Mouse (Mus musculus) adrenal gland, adult (tissue): Measurements from ENCODE around the gene Gm3317.
"Not testable (repeated sequence)": the region's sequence is repeated elsewhere in the genome, so short reads cannot be mapped to it uniquely, and the experiment has no call there.

Source experiments
- DNase-seq, 2 experiments: peaks; one replicate each; pipeline ENCODE4 v3.0.0; 2022 to 2023; ENCODE audit warnings: low spot score in 1 of 2; ENCODE audit not compliant: inconsistent age in 2 of 2

The Gm3317 gene

DNA sequence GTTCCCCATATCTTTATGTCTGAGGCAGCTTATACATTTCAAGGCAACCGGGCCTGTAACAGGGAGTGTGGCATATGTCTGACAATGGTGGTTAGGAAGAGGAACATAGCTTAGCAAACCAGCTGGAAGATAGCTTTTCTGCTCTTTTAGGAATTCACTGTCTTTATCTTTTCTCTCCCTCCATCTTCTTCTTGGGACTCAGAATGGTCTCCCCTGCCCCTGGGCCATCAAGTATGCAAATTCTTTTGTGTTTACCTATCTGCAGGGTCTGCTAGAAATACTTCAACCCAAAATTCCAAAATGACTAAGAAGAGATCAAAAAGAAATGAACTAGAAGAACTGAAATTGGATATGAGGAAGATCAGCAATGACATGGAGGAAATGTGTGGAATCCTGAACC lies at the start of gene Gm3317:
TSS of gene Gm3317 (plus strand) at position 301 of the 400 bp plus-strand sequence.
- not testable (repeated sequence) for DNase-seq

DNA sequence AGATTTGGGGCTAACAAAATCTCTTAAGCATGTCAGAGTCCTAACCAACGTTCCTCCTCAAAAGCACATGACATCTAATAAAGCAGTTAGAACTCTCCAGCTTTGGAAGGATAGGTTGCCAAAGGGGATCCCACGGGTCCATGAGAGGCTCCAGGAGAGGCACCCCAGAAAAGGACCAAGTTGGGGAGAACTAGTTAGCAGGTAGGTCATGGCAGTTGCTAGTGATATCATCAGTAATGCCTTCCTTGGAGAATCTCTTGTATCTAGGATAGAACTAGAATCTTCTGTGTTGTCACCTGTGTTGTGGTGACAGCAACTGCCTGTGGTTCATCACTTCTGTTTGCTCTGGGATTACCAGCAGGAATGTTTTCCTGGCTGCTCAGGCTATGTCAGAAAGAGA lies 33.1 kb upstream of the Gm3317 start, which contains the start of gene Gm8279:
TSS of gene Gm8279 (plus strand) at position 301 of the 400 bp plus-strand sequence.
- not testable (repeated sequence) for DNase-seq

DNA sequence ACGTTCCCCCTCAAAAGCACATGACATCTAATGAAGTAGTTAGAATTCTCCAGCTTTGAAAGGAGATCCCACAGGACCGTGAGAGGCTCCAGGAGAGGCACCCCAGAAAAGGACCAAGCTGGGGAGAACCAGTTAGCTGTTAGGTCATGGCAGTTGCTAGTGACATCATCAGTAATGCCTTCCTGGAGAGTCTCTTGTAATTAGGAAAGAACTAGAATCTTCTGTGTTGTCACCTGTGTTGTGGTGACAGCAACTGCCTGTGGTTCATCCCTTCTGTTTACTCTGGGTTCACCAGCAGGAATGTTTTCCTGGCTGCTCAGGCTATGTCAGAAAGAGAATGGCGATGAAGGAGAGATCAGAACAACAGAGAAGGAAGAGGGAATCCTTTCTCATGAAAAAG lies 21.2 kb downstream of the Gm3317 start, which contains the start of gene Gm8271:
TSS of gene Gm8271 (plus strand) at position 301 of the 400 bp plus-strand sequence.
- not testable (repeated sequence) for DNase-seq
